Mouse (Mus musculus) liver, embryonic 12.5 days (tissue): ENCODE measurements around the gene Cage1. TPM values are rescaled to one million over a fixed set of nuclear protein-coding genes. Genes with fewer than 3 reads are reported as not detected.
A peak's percentile ranks its signal among the peaks of the same experiment; 100 is the strongest.

Experiments used
- ATAC-seq: fragments of 200-750 bp; cut with Nextera tagmentation; 2 replicates; pipeline ENCODE4 v1.8.0; 2017; ENCODE audit warnings: moderate number of reproducible peaks, mild to moderate bottlenecking, moderate library complexity
- H3K27ac ChIP-seq: fragments of 300-500 bp; sonication (generic); 2 replicates; pipeline ENCODE4 v1.5.1; 2016; ENCODE audit warnings: mild to moderate bottlenecking
- H3K27me3 ChIP-seq: fragments of 300-500 bp; sonication (generic); replicated peaks from 2 replicates; pipeline ENCODE4 v1.6.1; 2016; ENCODE audit warnings: mild to moderate bottlenecking, moderate library complexity
- H3K36me3 ChIP-seq: fragments of 300-500 bp; sonication (generic); 2 replicates; pipeline ENCODE4 v1.6.1; 2016; ENCODE audit warnings: mild to moderate bottlenecking, moderate library complexity
- H3K4me1 ChIP-seq: fragments of 300-500 bp; sonication (generic); 2 replicates; pipeline ENCODE4 v1.6.1; 2016
- H3K4me2 ChIP-seq: fragments of 300-500 bp; sonication (generic); 2 replicates; pipeline ENCODE4 v1.6.1; 2016; ENCODE audit warnings: mild to moderate bottlenecking, moderate library complexity
- H3K4me3 ChIP-seq: fragments of 300-500 bp; sonication (generic); 2 replicates; pipeline ENCODE4 v1.5.1; 2016; ENCODE audit warnings: mild to moderate bottlenecking, moderate library complexity
- H3K9ac ChIP-seq: fragments of 300-500 bp; sonication (generic); 2 replicates; pipeline ENCODE4 v1.6.1; 2016; ENCODE audit warnings: mild to moderate bottlenecking, moderate library complexity
- H3K9me3 ChIP-seq: fragments of 300-500 bp; sonication (generic); replicated peaks from 2 replicates; pipeline ENCODE4 v1.6.1; 2016; ENCODE audit warnings: mild to moderate bottlenecking, moderate library complexity
- WGBS: fragments of 180-500 bp; shearing (Covaris S2); methylation state at CpG from one replicate; pipeline ENCODE4 v1.1.7; 2016; ENCODE audit not compliant: insufficient replicate concordance; 5-methylcytosine and 5-hydroxymethylcytosine counted together
- polyA plus RNA-seq: library from polyadenylated mRNA; unstranded; fragments of >200 nt; fragmentation: Nextera tagmentation; extraction: Ambion mirVana; gene quantifications from 2 replicates; pipeline ENCODE4 v1.2.1, GENCODE M21; 2016

The Cage1 gene
- polyA plus RNA-seq, 1 experiment from 2014 or later = 0.88 TPM

DNA sequence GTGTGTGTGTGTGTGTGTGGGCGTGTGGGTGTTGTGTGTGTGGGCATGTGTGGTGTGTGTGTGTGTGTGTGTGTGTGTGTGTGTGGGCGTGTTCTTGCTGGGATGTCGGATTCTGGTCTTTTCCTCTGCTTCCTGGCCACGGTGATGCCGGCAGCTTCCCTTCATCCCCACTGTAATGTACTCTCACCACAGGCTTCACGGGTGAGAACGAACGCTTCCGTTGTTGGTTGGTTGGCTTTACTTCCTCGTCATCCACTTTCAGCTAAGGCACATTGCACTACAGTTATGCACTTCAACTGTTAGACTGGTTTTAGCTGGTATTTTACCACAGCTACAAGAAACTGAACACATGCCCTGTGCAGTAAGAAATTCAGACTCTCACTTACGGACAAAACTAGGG is 25.8 kb upstream of the Cage1 start:
- no peak for ATAC-seq
- WGBS = 77% methylated on average over 10 of the region's 11 CpGs
- Histone ChIP-seq H3K27me3 (no peaks in the 10 kb centered on the region), H3K9ac (no peak overlapping the region), H3K4me3 (no peak overlapping the region), H3K4me2 (no peak overlapping the region), H3K4me1 (no peaks in the 10 kb centered on the region), H3K9me3 (no peaks in the 10 kb centered on the region), H3K36me3 (peaks cover 57% of the 10 kb centered on the region), H3K27ac (no peak overlapping the region)

DNA sequence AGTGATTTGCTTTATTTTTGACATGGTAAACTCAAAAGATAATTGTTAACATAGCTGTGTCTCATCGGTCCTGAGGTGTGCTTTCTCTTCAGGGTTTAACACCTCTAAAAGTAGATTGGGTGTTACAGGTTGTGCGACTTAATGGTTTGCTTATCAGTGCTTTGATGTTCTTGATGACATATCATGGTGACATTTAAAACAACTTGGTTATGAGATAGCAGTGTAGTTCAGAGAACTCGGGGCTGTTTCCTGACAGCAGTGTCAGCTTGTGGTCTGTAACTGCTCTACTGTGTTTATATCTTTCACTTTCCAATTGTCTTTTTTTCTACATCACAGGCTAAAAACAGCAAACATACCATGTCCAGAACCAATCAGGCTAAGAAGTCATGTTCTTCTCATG is 13.0 kb upstream of the Cage1 start:
- Histone ChIP-seq H3K27me3 (no peaks in the 10 kb centered on the region), H3K4me3 (no peak overlapping the region), H3K4me1 (no peaks in the 10 kb centered on the region), H3K9me3 (no peaks in the 10 kb centered on the region), H3K9ac (no peak overlapping the region), H3K4me2 (no peak overlapping the region), H3K36me3 (peaks cover 100% of the 10 kb centered on the region), H3K27ac (no peak overlapping the region)
- ATAC-seq = no peak
- 64% methylated on average over 3 of the region's 3 CpGs for WGBS

DNA sequence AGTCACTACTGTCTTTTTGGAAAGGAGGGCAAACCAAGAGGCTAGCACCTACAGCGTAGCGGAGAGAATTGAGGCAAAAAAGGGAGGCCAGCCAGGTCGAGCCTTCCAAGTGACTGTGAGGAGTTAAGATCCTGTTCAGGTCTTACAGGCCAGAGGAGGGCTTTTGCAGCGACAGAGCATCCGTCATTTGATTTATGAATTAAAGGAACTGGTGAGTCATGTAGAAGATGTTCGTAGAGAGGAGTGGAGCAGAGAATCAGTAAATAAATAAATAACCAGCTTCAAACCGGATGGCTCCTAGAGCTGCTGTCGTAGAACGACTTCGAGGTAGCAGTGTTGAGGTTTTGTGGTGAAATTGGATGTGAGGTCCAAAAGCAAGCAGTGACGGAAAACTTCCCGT is 942 bp upstream of the Cage1 start:
- Histone ChIP-seq H3K27ac (peak overlapping the region; percentile 85), H3K27me3 (no peaks in the 10 kb centered on the region), H3K4me1 (peaks cover 32% of the 10 kb centered on the region), H3K9ac (peak overlapping the region; percentile 96), H3K9me3 (no peaks in the 10 kb centered on the region), H3K4me3 (peak overlapping the region; percentile 97), H3K4me2 (peak overlapping the region; percentile 96), H3K36me3 (peaks cover 43% of the 10 kb centered on the region)
- ATAC-seq = no peak
- 16% methylated on average over 12 of the region's 12 CpGs for WGBS

DNA sequence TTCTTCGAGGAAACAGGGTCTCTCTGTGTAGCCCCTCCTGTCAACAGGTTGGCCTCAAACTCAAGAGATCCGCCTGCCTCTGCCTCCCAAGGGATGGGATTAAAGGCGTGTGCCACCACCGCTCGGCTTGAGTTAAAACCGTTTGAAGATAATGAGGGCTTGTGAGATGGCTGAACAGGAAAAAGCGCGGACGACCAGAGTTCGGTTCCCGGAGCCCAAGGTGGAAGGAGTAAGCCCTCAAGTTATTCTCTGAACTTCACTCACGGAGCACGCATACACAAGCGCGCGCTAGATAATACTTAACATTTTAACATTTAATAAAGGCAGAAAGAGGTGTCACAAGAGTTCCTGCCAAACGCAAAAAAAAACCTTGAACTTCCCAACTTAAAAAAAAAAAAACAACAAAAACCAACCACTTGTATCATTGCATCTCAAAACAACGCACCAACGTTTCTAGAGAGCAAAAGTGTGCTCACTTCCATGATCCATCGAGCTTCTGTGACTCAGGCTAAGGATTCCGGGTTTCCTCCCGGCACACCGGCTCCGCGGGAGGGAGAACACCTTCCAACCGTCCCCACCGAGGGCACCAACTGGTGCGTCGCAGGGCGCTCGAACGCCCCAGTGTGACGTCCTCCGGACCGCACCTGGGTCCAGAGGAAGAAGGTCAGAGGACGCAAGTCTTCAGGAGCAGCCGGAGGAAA is 376 bp downstream of the Cage1 start, which contains the start of gene Riok1:
Riok1 (plus strand) TSS at position 653 of the 701 bp plus-strand sequence.
- Histone ChIP-seq H3K9me3 (no peaks in the 10 kb centered on the region), H3K4me2 (peak within 1 kb of the TSS; percentile 96), H3K4me3 (peak within 1 kb of the TSS; percentile 97), H3K9ac (peak within 1 kb of the TSS; percentile 96), H3K36me3 (peaks cover 29% of the 10 kb centered on the region), H3K4me1 (peaks cover 32% of the 10 kb centered on the region), H3K27me3 (no peaks in the 10 kb centered on the region), H3K27ac (peak within 1 kb of the TSS; percentile 85)
- 4% methylated on average over 37 of the region's 37 CpGs for WGBS
- peak; percentile 80 for ATAC-seq

DNA sequence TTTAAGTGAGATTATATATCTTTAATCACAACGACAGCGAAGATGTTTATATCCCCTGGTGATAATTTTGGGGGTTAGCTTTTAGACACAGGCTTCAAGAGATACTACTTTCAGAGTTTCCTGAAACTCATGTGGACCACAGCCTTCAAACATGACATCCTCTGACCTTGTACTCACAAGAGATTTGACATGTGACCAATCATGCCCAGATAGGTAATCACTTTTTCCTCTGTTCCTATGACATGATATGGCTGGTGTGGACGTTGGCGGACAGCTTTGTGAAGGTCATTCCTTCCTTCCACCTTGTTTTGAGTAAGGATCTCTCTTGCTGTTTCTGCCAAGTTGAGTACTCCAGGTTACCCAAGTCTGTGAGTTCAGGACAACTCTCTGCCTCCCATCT is 8.5 kb downstream of the Cage1 start:
- Histone ChIP-seq H3K4me1 (no peaks in the 10 kb centered on the region), H3K27me3 (no peaks in the 10 kb centered on the region), H3K27ac (no peak overlapping the region), H3K4me2 (no peak overlapping the region), H3K9ac (no peak overlapping the region), H3K9me3 (no peaks in the 10 kb centered on the region), H3K4me3 (no peak overlapping the region), H3K36me3 (no peaks in the 10 kb centered on the region)
- WGBS = 61% methylated on average over 4 of the region's 4 CpGs
- ATAC-seq = no peak

DNA sequence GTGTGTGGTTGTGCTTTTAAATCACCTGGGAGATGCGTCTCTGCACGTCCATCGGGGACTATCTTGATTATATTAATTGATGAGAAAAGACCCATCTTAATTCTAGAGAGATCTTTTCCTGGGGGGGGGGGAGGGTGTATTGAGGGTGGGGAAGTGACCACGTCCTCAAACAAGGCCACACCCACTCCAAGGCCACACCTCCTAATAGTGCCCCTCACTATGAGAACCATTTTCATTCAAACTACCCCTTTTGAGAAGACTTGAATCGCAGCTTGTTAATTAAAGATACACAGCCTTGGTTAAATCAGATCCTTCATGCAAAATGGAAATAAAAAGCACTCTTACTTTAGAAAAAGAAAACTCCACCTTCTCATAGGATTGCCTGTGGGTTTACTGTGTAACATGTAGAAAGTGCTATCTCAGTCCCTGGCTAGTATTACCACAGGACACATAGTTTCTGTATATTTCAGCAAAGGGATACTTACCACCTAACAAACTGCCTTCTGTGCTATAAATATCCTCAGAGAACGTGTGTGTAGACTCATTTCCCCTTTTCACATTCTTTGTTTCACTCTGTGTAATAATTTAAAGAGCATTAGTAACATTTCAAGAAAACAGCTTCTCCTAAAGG is 9.1 kb downstream of the Cage1 start:
- Histone ChIP-seq H3K27ac (no peak overlapping the region), H3K4me3 (no peak overlapping the region), H3K9me3 (no peaks in the 10 kb centered on the region), H3K9ac (no peak overlapping the region), H3K27me3 (no peaks in the 10 kb centered on the region), H3K36me3 (no peaks in the 10 kb centered on the region), H3K4me1 (no peaks in the 10 kb centered on the region), H3K4me2 (no peak overlapping the region)
- WGBS = 59% methylated on average over 6 of the region's 6 CpGs
- no peak for ATAC-seq

DNA sequence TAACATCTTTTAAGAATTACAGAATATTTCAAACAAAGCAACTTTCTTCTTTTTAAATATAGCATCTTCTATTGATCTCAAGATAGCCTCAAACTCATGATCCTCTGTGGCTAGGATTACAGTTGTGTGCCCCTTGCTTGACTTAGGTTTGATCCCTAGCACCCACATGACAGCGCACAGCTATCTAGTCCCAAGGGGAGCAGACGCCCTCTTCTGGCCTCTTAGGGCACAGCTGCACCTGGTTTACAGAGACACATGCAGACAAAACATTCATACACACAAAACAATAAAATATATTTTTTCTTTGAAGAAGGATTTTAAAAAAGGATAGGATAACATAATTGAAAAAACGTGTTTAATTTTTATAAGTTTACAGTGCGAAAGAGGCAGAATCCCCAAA is 11.0 kb downstream of the Cage1 start:
- H3K4me3 ChIP-seq = no peak overlapping the region
- no peaks in the 10 kb centered on the region for H3K36me3 ChIP-seq
- no peak overlapping the region for H3K27ac ChIP-seq
- H3K9ac ChIP-seq = no peak overlapping the region
- no peaks in the 10 kb centered on the region for H3K27me3 ChIP-seq
- no peak overlapping the region for H3K4me2 ChIP-seq
- no peaks in the 10 kb centered on the region for H3K4me1 ChIP-seq
- H3K9me3 ChIP-seq = no peaks in the 10 kb centered on the region
- ATAC-seq = no peak
- 46% methylated on average over 4 of the region's 4 CpGs for WGBS

DNA sequence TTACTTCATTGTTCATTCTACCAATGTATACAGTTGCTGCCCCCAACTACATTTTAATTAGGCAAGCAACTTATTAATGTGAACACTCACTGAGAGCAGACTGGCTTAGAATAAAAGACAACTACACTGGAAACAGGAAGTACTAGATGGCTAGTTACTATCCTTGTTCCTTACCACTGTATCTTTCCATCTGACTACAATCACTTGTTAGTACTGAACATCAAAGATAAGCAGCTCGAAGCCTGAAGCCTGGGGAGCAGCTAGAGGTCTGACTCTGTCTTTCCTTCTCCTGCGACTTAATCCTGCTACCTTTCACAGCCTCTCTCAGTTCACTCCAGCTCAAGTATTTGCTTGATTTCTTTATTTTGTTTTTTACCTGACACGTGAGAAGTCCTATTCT is 18.1 kb downstream of the Cage1 start:
- Histone ChIP-seq H3K36me3 (no peaks in the 10 kb centered on the region), H3K27ac (no peak overlapping the region), H3K4me1 (no peaks in the 10 kb centered on the region), H3K4me3 (no peak overlapping the region), H3K4me2 (no peak overlapping the region), H3K9ac (no peak overlapping the region), H3K9me3 (0 out of 2 replicates have a peak, but pooled peaks cover 8% of the 10 kb centered on the region), H3K27me3 (no peaks in the 10 kb centered on the region)
- WGBS = 36% methylated on average over 3 of the region's 3 CpGs
- no peak for ATAC-seq

DNA sequence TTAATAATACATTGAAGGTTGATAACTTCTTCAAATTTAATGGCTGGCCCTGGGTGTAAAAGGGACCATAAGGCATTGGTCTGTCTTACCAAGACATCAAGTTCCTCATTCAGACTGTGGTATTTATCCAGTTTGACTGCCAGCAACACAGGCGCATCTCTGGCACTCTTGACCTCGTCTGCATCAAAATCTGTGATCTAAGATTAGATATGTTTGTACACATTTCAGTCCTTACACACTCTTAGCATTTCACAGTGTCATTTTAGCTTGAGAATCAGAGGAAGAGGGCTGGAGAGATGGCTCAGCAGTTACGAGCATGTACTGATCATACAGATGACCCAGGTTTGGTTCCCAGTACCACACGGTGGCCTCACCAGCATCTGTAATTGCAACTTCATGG is 21.3 kb downstream of the Cage1 start:
- Histone ChIP-seq H3K4me3 (no peak overlapping the region), H3K9ac (no peak overlapping the region), H3K9me3 (0 out of 2 replicates have a peak, but pooled peaks cover 8% of the 10 kb centered on the region), H3K27ac (no peak overlapping the region), H3K36me3 (no peaks in the 10 kb centered on the region), H3K4me1 (peaks cover 4% of the 10 kb centered on the region), H3K4me2 (no peak overlapping the region), H3K27me3 (no peaks in the 10 kb centered on the region)
- WGBS = 72% methylated on average over 4 of the region's 4 CpGs
- ATAC-seq = no peak

DNA sequence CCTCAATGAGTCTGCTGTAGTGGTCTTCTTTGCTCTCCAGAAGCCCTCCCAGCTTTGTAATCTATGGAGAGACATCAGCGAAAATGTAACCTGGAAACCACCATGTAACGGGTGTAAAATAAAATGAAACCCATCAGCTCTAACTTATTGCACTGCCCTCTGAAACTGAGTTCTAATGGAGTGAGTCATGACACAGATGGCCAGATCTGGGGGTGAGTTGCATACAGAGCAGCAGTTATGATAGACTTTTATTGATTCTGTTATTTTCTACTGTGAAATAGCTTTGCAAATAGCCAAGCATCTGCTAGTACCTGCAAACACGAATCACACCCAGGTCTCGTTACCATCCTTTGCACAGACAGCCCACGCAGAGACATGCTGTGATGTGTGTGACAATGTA is 24.4 kb downstream of the Cage1 start:
- Histone ChIP-seq H3K27me3 (no peaks in the 10 kb centered on the region), H3K4me2 (no peak overlapping the region), H3K9ac (no peak overlapping the region), H3K4me1 (peaks cover 16% of the 10 kb centered on the region), H3K36me3 (no peaks in the 10 kb centered on the region), H3K9me3 (0 out of 2 replicates have a peak, but pooled peaks cover 4% of the 10 kb centered on the region), H3K4me3 (no peak overlapping the region), H3K27ac (no peak overlapping the region)
- WGBS = 79% methylated on average over 5 of the region's 5 CpGs
- ATAC-seq = no peak

DNA sequence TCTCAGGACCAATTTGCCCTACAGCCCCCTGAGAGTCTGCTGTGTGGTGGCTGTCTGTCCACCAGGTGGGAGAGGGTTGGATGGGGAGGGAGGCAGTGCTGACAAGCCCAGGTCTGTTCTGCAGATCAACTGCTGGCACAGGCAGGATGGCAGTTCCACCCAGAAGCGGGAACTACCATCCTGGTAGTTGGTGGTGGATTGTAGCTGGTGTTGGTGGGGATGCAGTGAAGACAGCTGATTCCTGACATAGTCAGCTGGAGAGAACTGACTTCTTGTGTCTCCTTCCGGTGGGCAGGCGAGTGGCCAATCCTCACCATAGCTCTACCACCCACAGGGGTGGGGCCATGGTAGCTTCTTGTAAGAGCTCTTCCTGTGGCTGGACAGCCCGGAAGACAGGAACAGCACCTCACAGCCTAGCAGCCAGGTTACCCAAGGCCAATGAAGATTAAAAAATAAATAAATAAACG is 26.4 kb downstream of the Cage1 start:
- peak; percentile 82 for ATAC-seq
- Histone ChIP-seq H3K9me3 (no peaks in the 10 kb centered on the region), H3K4me3 (no peak overlapping the region), H3K4me2 (peak overlapping the region; percentile 49), H3K4me1 (peaks cover 16% of the 10 kb centered on the region), H3K9ac (peak overlapping the region; percentile 14), H3K27me3 (no peaks in the 10 kb centered on the region; the same call in 1 of the 2 replicates), H3K27ac (peak overlapping the region; percentile 79), H3K36me3 (no peaks in the 10 kb centered on the region)
- WGBS = 25% methylated on average over 5 of the region's 5 CpGs

DNA sequence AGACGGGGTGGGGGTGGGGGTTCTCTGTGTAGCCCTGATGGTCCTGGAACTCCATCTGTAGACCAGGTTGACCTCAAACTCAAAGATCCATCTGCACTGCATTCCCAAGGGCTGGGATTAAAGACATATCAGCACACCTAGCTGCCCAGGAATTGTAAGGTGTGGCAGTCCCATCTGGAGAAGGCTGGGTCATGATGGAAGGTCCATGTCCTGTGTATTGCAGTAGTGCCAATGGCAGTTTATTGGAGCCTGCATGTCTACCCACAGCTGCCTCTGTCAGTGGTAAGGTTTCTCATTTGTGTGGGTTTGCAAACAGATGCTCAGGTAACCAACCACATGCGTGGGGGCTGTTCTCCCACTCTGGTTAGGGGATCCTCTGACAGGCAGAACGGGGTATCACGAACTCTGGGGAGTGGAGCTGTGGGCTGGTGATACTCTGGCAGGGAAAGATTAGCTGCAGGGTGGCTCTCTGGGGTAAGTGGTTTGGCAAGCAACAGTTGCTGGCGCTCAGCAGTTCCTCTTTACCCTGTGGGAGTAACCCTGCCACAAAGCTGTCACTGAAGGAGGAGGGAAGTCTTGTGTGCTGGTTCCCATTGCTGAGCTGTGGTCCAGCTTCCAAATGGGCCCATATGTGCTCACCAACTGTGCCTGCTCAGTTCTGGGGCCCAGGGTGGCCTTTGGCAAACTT is 27.0 kb downstream of the Cage1 start:
- peak overlapping the region; percentile 14; the same call in 1 of the 2 replicates for H3K9ac ChIP-seq

More for the DNA sequence above, 27.0 kb downstream of the Cage1 start:
- Histone ChIP-seq H3K4me3 (no peak overlapping the region), H3K4me1 (peaks cover 16% of the 10 kb centered on the region), H3K36me3 (no peaks in the 10 kb centered on the region), H3K27ac (peak overlapping the region; percentile 79), H3K4me2 (peak overlapping the region; percentile 49), H3K27me3 (no peaks in the 10 kb centered on the region; the same call in 1 of the 2 replicates), H3K9me3 (no peaks in the 10 kb centered on the region)
- 34% methylated on average over 5 of the region's 5 CpGs for WGBS
- ATAC-seq = peak; percentile 82
